Mouse (Mus musculus) spleen, postnatal 0 days (tissue): ENCODE data around the gene Epha10. TPM values are rescaled to one million over a fixed set of nuclear protein-coding genes. Genes with fewer than 3 reads are reported as not detected.

Experiments used
- polyA plus RNA-seq: library from polyadenylated mRNA; unstranded; fragments of >200 nt; fragmentation: Nextera tagmentation; extraction: Ambion mirVana; gene quantifications from 2 replicates; pipeline ENCODE4 v1.2.1, GENCODE M21; 2015

Epha10 gene
- polyA plus RNA-seq, result not detected in 2 replicates

GRCm38 (mm10) chr4:124880599-124880998 lies at the start of gene Epha10:
Epha10 (plus strand) TSS chr4:124880899.

GRCm38 (mm10) chr4:124850261-124850913 lies 30.3 kb upstream of the Epha10 start, which contains the start of gene Yrdc:
Yrdc (plus strand) TSS chr4:124850679.

DNA sequence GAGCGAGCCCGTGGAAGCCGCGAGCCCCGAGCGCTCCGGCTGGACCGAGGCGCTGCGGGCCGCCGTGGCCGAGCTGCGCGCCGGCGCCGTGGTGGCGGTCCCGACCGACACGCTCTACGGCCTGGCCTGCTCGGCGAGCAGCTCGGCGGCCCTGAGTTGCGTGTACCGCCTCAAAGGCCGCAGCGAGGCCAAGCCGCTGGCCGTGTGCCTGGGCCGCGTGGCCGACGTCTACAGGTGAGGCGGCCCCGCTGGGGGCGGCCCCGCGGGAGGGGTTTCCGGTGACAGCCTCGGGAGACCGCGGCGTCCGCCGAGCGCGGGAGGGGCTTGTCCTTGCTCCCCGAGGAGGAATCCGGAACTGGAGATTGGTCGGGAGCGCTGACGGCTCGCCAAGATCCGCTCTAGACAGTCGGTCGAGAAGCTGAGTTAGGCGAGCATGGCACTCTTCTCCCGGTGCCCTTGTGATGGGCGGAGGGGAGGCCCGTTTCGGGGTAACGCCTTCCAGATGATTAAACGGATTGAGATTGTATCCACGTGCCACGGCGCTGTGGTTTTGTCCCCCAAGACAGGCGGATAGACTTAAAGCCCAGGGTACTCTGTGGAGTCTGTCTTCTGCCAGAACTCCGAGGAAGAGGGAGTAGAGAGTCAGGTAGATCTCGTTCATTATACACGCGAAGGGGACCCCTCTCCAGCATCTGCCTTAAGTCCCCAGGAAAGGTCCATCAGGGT lies 29.6 kb upstream of the Epha10 start, which contains the start of gene 1110065P20Rik:
Gene 1110065P20Rik, minus strand, starts transcription at position 264 of the 726 bp plus-strand sequence.

GRCm38 (mm10) chr4:124861283-124862188 lies 19.2 kb upstream of the Epha10 start, which contains the start of gene Maneal:
Maneal (minus strand) TSS chr4:124862171.

DNA sequence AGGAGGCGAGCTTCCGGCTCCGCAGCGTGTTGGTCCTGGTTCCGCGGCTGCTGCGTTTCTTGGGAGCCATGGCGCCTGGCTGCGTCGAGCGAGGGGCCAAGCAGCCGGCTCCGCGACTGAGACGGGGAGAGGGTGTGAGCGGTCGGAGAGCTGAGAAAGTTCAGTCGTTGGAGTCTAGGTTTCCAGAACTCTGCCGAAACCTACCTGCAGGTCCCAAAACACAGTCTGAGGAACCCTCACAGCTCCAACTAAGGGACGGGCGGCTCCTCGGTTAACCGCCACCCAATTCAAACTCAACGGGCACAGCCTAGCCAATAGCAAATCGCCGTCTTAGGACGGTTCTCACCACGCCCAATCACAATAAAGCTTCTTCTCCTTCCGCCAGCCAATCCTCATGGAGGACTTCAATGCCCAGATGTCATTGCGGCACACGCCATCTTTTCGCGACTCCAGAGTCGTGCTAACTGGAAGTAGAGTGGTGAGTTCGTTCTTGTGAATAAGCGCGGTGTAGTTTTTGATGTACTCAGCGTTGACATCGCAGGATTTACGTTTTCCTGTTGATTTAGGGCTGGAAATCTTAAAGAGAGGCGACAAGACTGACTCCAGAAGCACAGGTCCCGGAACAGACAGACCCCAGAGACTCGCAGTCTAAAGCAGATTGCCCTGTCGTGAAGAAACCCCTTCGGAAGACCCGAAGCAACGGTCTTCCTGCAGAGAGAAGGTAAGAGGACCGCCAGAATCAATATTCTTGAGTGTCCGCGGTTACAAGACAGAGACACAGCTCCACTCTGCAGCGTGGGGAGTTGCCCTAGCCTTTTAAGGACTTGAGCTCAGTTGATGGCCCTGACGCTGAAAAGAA lies 56.1 kb downstream of the Epha10 start, which contains the start of gene 9930104L06Rik:
Gene 9930104L06Rik, plus strand, starts transcription at position 436 of the 859 bp plus-strand sequence.

GRCm38 (mm10) chr4:124939211-124939610 lies 58.5 kb downstream of the Epha10 start, which contains the start of gene Cdca8:
Cdca8 (minus strand) TSS chr4:124939311.

Other genes starting within 250 kb of the Epha10 start
- gene Pou3f1, start 224.1 kb upstream of the Epha10 start, polyA plus RNA-seq, result 0.05 and 0.06 TPM in 2 replicates
- gene Utp11, start 187.3 kb upstream of the Epha10 start, polyA plus RNA-seq, result 36.1 and 36.7 TPM in 2 replicates
- 5.1 and 5.9 TPM in 2 replicates for gene Fhl3, start 180.2 kb upstream of the Epha10 start, polyA plus RNA-seq
- gene Sf3a3, start 166.1 kb upstream of the Epha10 start, polyA plus RNA-seq, result 90.8 and 92.4 TPM in 2 replicates
- gene Inpp5b, start 139.0 kb upstream of the Epha10 start, polyA plus RNA-seq, result 36.4 and 38.7 TPM in 2 replicates
- gene Mtf1, start 78.8 kb upstream of the Epha10 start, polyA plus RNA-seq, result 16.7 and 17.6 TPM in 2 replicates
- 23.3 and 24.0 TPM in 2 replicates for gene Yrdc, start 30.2 kb upstream of the Epha10 start, polyA plus RNA-seq
- 26.3 and 30.8 TPM in 2 replicates for gene 1110065P20Rik, start 29.7 kb upstream of the Epha10 start, polyA plus RNA-seq
- 0.04 and 0.15 TPM in 2 replicates for gene Maneal, start 18.7 kb upstream of the Epha10 start, polyA plus RNA-seq
- 6.2 and 6.9 TPM in 2 replicates for gene 9930104L06Rik, start 56.1 kb downstream of the Epha10 start, polyA plus RNA-seq
- 126 and 150 TPM in 2 replicates for gene Cdca8, start 58.4 kb downstream of the Epha10 start, polyA plus RNA-seq
- gene Rspo1, start 105.5 kb downstream of the Epha10 start, polyA plus RNA-seq, result 5.6 and 7.0 TPM in 2 replicates
- 42.9 and 43.2 TPM in 2 replicates for gene Gnl2, start 135.7 kb downstream of the Epha10 start, polyA plus RNA-seq
- 0.17 TPM in 1 of 2 replicates, not detected in the other for gene Dnali1, start 184.8 kb downstream of the Epha10 start, polyA plus RNA-seq
- gene Snip1, start 185.8 kb downstream of the Epha10 start, polyA plus RNA-seq, result 19.1 and 19.3 TPM in 2 replicates
- 31.2 and 37.5 TPM in 2 replicates for gene Meaf6, start 204.2 kb downstream of the Epha10 start, polyA plus RNA-seq
- 1.2 and 1.3 TPM in 2 replicates for gene Zc3h12a, start 246.9 kb downstream of the Epha10 start, polyA plus RNA-seq